Mouse (Mus musculus) lung, embryonic 16.5 days (tissue): ENCODE measurements at regions not wholly inside any gene's neighbourhood (a gene's known extent, or its start where the extent isn't known, plus 50 kb on each side); places are given as distances from the start of the nearest gene placed in this dataset.
A peak's percentile ranks its signal among the peaks of the same experiment; 100 is the strongest.

ENCODE experiments used
- ATAC-seq: fragments of 200-750 bp; cut with Nextera tagmentation; 2 replicates; pipeline ENCODE4 v1.8.0; 2017; ENCODE audit warnings: low read depth, mild to moderate bottlenecking, moderate library complexity
- H3K27ac ChIP-seq: fragments of 300-500 bp; sonication (generic); 2 replicates; pipeline ENCODE4 v1.5.1; 2014; ENCODE audit warnings: mild to moderate bottlenecking, control low read depth, low read length
- H3K27me3 ChIP-seq: fragments of 300-500 bp; sonication (generic); 2 replicates; pipeline ENCODE4 v1.6.1; 2014; ENCODE audit warnings: low read depth, low read length, mixed read lengths; ENCODE audit not compliant: control insufficient read depth, insufficient read depth
- H3K36me3 ChIP-seq: fragments of 300-500 bp; sonication (generic); 2 replicates; pipeline ENCODE4 v1.6.1; 2014; ENCODE audit warnings: low read length; ENCODE audit not compliant: control insufficient read depth, insufficient read depth
- H3K4me1 ChIP-seq: fragments of 300-500 bp; sonication (generic); replicated peaks from 2 replicates; pipeline ENCODE4 v1.6.1; 2014; ENCODE audit warnings: low read length, mixed read lengths; ENCODE audit not compliant: control insufficient read depth, insufficient read depth
- H3K4me2 ChIP-seq: fragments of 300-500 bp; sonication (generic); 2 replicates; pipeline ENCODE4 v1.6.1; 2014; ENCODE audit warnings: low read depth, low read length, control low read depth
- H3K4me3 ChIP-seq: fragments of 300-500 bp; sonication (generic); 2 replicates; pipeline ENCODE4 v1.5.1; 2014; ENCODE audit warnings: mild to moderate bottlenecking, low read length, control low read depth
- H3K9ac ChIP-seq: fragments of 300-500 bp; sonication (generic); 2 replicates; pipeline ENCODE4 v1.6.1; 2014; ENCODE audit warnings: low read length, control low read depth
- H3K9me3 ChIP-seq: fragments of 300-500 bp; sonication (generic); 2 replicates; pipeline ENCODE4 v1.6.1; 2016; ENCODE audit warnings: low read length; ENCODE audit not compliant: control insufficient read depth
- WGBS: fragments of 180-500 bp; shearing (Covaris S2); extraction: QIAGEN DNeasy Blood & Tissue Kit; methylation state at CpG from one replicate; pipeline ENCODE4 v1.1.7; 2014; 5-methylcytosine and 5-hydroxymethylcytosine counted together

GRCm38 (mm10) chr10:21685122-21685798 is 92.3 kb downstream of the 1700020N01Rik start:
- H3K4me3 ChIP-seq, result no peak overlapping the region
- 13% methylated on average over 9 of the region's 9 CpGs for WGBS
- H3K27me3 ChIP-seq, result no peaks in the 10 kb centered on the region
- peaks cover 8% of the 10 kb centered on the region for H3K4me1 ChIP-seq
- no peaks in the 10 kb centered on the region for H3K9me3 ChIP-seq
- 0 out of 2 replicates have a peak overlapping the region, but pooled peaks have one; percentile 7 for H3K4me2 ChIP-seq
- no peak overlapping the region for H3K27ac ChIP-seq
- H3K36me3 ChIP-seq, result no peaks in the 10 kb centered on the region
- peak; percentile 76 for ATAC-seq
- H3K9ac ChIP-seq, result no peak overlapping the region

GRCm38 (mm10) chr10:21686060-21686459 is 93.1 kb downstream of the 1700020N01Rik start:
- no peaks in the 10 kb centered on the region for H3K27me3 ChIP-seq
- no peak overlapping the region for H3K4me3 ChIP-seq
- H3K4me2 ChIP-seq, result no peak overlapping the region
- WGBS, result 11% methylated on average over 9 of the region's 9 CpGs
- H3K9me3 ChIP-seq, result no peaks in the 10 kb centered on the region
- peak; percentile 65; the same call in 1 of the 2 replicates for ATAC-seq
- no peaks in the 10 kb centered on the region for H3K36me3 ChIP-seq
- H3K27ac ChIP-seq, result no peak overlapping the region
- H3K9ac ChIP-seq, result no peak overlapping the region
- peaks cover 8% of the 10 kb centered on the region for H3K4me1 ChIP-seq

GRCm38 (mm10) chr10:21687484-21687883 is 94.5 kb downstream of the 1700020N01Rik start:
- H3K27me3 ChIP-seq, result no peaks in the 10 kb centered on the region
- H3K4me3 ChIP-seq, result no peak overlapping the region
- H3K9me3 ChIP-seq, result no peaks in the 10 kb centered on the region
- H3K9ac ChIP-seq, result no peak overlapping the region
- H3K36me3 ChIP-seq, result no peaks in the 10 kb centered on the region
- ATAC-seq, result no peak
- H3K4me2 ChIP-seq, result no peak overlapping the region
- H3K27ac ChIP-seq, result no peak overlapping the region
- peaks cover 8% of the 10 kb centered on the region for H3K4me1 ChIP-seq
- WGBS, result 76% methylated on average over 7 of the region's 7 CpGs

- no peak overlapping the region for H3K27ac ChIP-seq
- ATAC-seq, result no peak
- WGBS, result 61% methylated on average over 7 of the region's 7 CpGs
- no peak overlapping the region for H3K4me3 ChIP-seq
- no peaks in the 10 kb centered on the region for H3K27me3 ChIP-seq
- no peak overlapping the region for H3K4me2 ChIP-seq
- H3K9ac ChIP-seq, result no peak overlapping the region
- no peaks in the 10 kb centered on the region for H3K9me3 ChIP-seq
- no peaks in the 10 kb centered on the region for H3K36me3 ChIP-seq
- H3K4me1 ChIP-seq, result peaks cover 8% of the 10 kb centered on the region
Measured at GRCm38 (mm10) chr10:21688513-21688912, 95.6 kb downstream of the 1700020N01Rik start.

GRCm38 (mm10) chr10:21689847-21690269 is 96.9 kb downstream of the 1700020N01Rik start:
- 65% methylated on average over 9 of the region's 9 CpGs for WGBS
- H3K27me3 ChIP-seq, result no peaks in the 10 kb centered on the region
- no peak overlapping the region for H3K4me2 ChIP-seq
- no peaks in the 10 kb centered on the region for H3K9me3 ChIP-seq
- ATAC-seq, result no peak
- no peak overlapping the region for H3K27ac ChIP-seq
- no peak overlapping the region for H3K4me3 ChIP-seq
- no peak overlapping the region for H3K9ac ChIP-seq
- peaks cover 8% of the 10 kb centered on the region for H3K4me1 ChIP-seq
- H3K36me3 ChIP-seq, result no peaks in the 10 kb centered on the region

GRCm38 (mm10) chr10:21695185-21695584 is 102.2 kb downstream of the 1700020N01Rik start:
- Histone ChIP-seq H3K4me1 (0 out of 2 replicates have a peak, but pooled peaks cover 2% of the 10 kb centered on the region), H3K4me3 (no peak overlapping the region), H3K36me3 (no peaks in the 10 kb centered on the region), H3K27ac (peak overlapping the region; percentile 63), H3K9ac (no peak overlapping the region), H3K27me3 (no peaks in the 10 kb centered on the region), H3K4me2 (no peak overlapping the region), H3K9me3 (no peaks in the 10 kb centered on the region)
- ATAC-seq, result peak; percentile 96
- WGBS, result 28% methylated on average over 5 of the region's 5 CpGs

GRCm38 (mm10) chr10:21696671-21697070 is 103.7 kb downstream of the 1700020N01Rik start:
- no peak for ATAC-seq
- H3K9me3 ChIP-seq, result no peaks in the 10 kb centered on the region
- no peak overlapping the region for H3K27ac ChIP-seq
- no peak overlapping the region for H3K4me2 ChIP-seq
- H3K27me3 ChIP-seq, result no peaks in the 10 kb centered on the region
- H3K9ac ChIP-seq, result no peak overlapping the region
- 81% methylated on average over 5 of the region's 5 CpGs for WGBS
- H3K4me1 ChIP-seq, result 0 out of 2 replicates have a peak, but pooled peaks cover 2% of the 10 kb centered on the region
- no peak overlapping the region for H3K4me3 ChIP-seq
- no peaks in the 10 kb centered on the region for H3K36me3 ChIP-seq

GRCm38 (mm10) chr10:21701580-21701979 is 108.6 kb downstream of the 1700020N01Rik start:
- H3K36me3 ChIP-seq, result no peaks in the 10 kb centered on the region
- peak; percentile 88 for ATAC-seq
- H3K4me1 ChIP-seq, result no peaks in the 10 kb centered on the region
- no peak overlapping the region for H3K4me2 ChIP-seq
- H3K4me3 ChIP-seq, result no peak overlapping the region
- H3K27me3 ChIP-seq, result no peaks in the 10 kb centered on the region
- no peak overlapping the region for H3K27ac ChIP-seq
- H3K9me3 ChIP-seq, result no peaks in the 10 kb centered on the region
- WGBS, result 23% methylated on average over 3 of the region's 3 CpGs
- H3K9ac ChIP-seq, result no peak overlapping the region

GRCm38 (mm10) chr10:21702134-21702533 is 109.2 kb downstream of the 1700020N01Rik start:
- Histone ChIP-seq H3K4me2 (no peak overlapping the region), H3K9ac (no peak overlapping the region), H3K36me3 (no peaks in the 10 kb centered on the region), H3K27me3 (no peaks in the 10 kb centered on the region), H3K9me3 (no peaks in the 10 kb centered on the region), H3K27ac (0 out of 2 replicates have a peak overlapping the region, but pooled peaks have one; percentile 10), H3K4me3 (no peak overlapping the region), H3K4me1 (no peaks in the 10 kb centered on the region)
- no peak for ATAC-seq
- WGBS, result 66% methylated on average over 1 of the region's 1 CpGs
